In the genomic region with DNA sequence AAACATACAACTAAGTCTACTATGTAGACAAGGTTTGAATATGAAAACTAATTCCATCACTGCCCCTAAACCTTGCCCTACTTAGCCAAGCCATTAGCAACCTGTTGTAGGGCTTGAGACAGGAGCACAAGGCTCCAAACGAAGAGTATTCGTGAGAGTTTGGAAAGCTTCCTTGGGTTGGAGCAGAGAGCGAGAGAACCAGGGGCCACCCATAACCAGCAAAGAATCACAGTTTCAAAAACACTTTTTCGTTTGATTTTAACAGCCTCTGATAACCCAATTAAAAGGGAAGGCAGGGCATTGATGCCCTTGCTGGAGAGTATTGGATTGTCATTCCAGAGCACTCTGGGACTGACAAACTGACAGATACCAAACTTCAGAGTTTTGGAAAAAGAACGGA, we compare ENCODE assay signal across 8 mouse cellular contexts. TPM values are rescaled to one million over a fixed set of nuclear protein-coding genes. Genes with fewer than 3 reads are reported as not detected.
DNase-seq lines count a peak whose midpoint lies in the region; ATAC-seq lines count a peak whose summit lies in the region.

No protein-coding gene starts in this region.

- no peaks in the 10 kb centered on the region for H3K9me3 ChIP-seq in neural tube, embryonic 11.5 days (ENCODE audit: control insufficient read depth, low read length)
- no peaks in the 10 kb centered on the region for H3K9me3 ChIP-seq in limb, embryonic 15.5 days
- no peaks in the 10 kb centered on the region for H3K9me3 ChIP-seq in stomach, embryonic 16.5 days (replicated peaks; ENCODE audit: control insufficient read depth, low read length)

- no peak overlapping the region for H3K27ac ChIP-seq in neural tube, embryonic 11.5 days (ENCODE audit: low read depth, low read length)
- no peak overlapping the region for H3K27ac ChIP-seq in limb, embryonic 15.5 days
- no peak overlapping the region for H3K27ac ChIP-seq in stomach, embryonic 16.5 days (ENCODE audit: low read length)

- 34% methylated on average over 5 of the region's 5 CpGs for WGBS in neural tube, embryonic 11.5 days
- 33% methylated on average over 5 of the region's 5 CpGs for WGBS in limb, embryonic 15.5 days
- WGBS in stomach, embryonic 16.5 days, result 45% methylated on average over 5 of the region's 5 CpGs

- no peaks in the 10 kb centered on the region for H3K27me3 ChIP-seq in neural tube, embryonic 11.5 days (ENCODE audit: control insufficient read depth, insufficient read depth, low read length)
- no peaks in the 10 kb centered on the region for H3K27me3 ChIP-seq in limb, embryonic 15.5 days
- no peaks in the 10 kb centered on the region for H3K27me3 ChIP-seq in stomach, embryonic 16.5 days (ENCODE audit: control insufficient read depth, insufficient read depth, low read length)

- DNase-seq in embryo, embryonic 10.5 days (ENCODE audit: low spot score), result peak; percentile 10
- DNase-seq in embryo, embryonic 10 days (ENCODE audit: low spot score), result no peak
- DNase-seq in neural tube, embryonic 11.5 days (ENCODE audit: low spot score), result no peak
- no peak for DNase-seq in neural tube, embryonic 10.5 days (ENCODE audit: extremely low spot score, low spot score)
- no peak for DNase-seq in urinary bladder, postnatal 10 days (ENCODE audit: low spot score)

- H3K36me3 ChIP-seq in neural tube, embryonic 11.5 days (ENCODE audit: control insufficient read depth, insufficient read depth, low read length), result no peaks in the 10 kb centered on the region
- no peaks in the 10 kb centered on the region for H3K36me3 ChIP-seq in limb, embryonic 15.5 days
- H3K36me3 ChIP-seq in stomach, embryonic 16.5 days (ENCODE audit: control insufficient read depth, insufficient read depth, low read length), result no peaks in the 10 kb centered on the region

- no peaks in the 10 kb centered on the region; the same call in 1 of the 2 replicates for H3K4me1 ChIP-seq in neural tube, embryonic 11.5 days (ENCODE audit: control insufficient read depth, insufficient read depth, low read length)
- peaks cover 8% of the 10 kb centered on the region for H3K4me1 ChIP-seq in limb, embryonic 15.5 days
- no peaks in the 10 kb centered on the region for H3K4me1 ChIP-seq in stomach, embryonic 16.5 days (ENCODE audit: control insufficient read depth, insufficient read depth, low read length)

- ATAC-seq in neural tube, embryonic 11.5 days (ENCODE audit: insufficient read depth, low FRiP score, low TSS enrichment), result no peak
- ATAC-seq in limb, embryonic 15.5 days (ENCODE audit: insufficient number of reproducible peaks, low FRiP score, low TSS enrichment, low read depth), result no peak
- no peak for ATAC-seq in stomach, embryonic 16.5 days (ENCODE audit: insufficient read depth, low FRiP score)
- no peak for ATAC-seq in megakaryocyte progenitor cell, adult 5-6 weeks (replicated peaks; ENCODE audit: poor library complexity)

- peak overlapping the region; percentile 91 for H3K9ac ChIP-seq in neural tube, embryonic 11.5 days (ENCODE audit: low read length)
- peak overlapping the region; percentile 76; the same call in 1 of the 2 replicates for H3K9ac ChIP-seq in limb, embryonic 15.5 days
- H3K9ac ChIP-seq in stomach, embryonic 16.5 days (ENCODE audit: low read length), result peak overlapping the region; percentile 91

- H3K4me2 ChIP-seq in neural tube, embryonic 11.5 days (ENCODE audit: low read depth), result peak overlapping the region; percentile 93
- peak overlapping the region; percentile 90 for H3K4me2 ChIP-seq in limb, embryonic 15.5 days
- peak overlapping the region; percentile 91 for H3K4me2 ChIP-seq in stomach, embryonic 16.5 days (ENCODE audit: low read depth, low read length)

- peak overlapping the region; percentile 90 for H3K4me3 ChIP-seq in neural tube, embryonic 11.5 days (ENCODE audit: low read depth, low read length)
- peak overlapping the region; percentile 88 for H3K4me3 ChIP-seq in limb, embryonic 15.5 days
- peak overlapping the region; percentile 76 for H3K4me3 ChIP-seq in stomach, embryonic 16.5 days (replicated peaks; ENCODE audit: low read length)

RNA-seq across cellular contexts. Expression of gene Ago4, which starts 1.0 kb away (rescaled TPM):
- polyA plus RNA-seq in neural tube, embryonic 11.5 days (2014; fragmentation: Nextera tagmentation; extraction: Ambion mirVana), result 3.4 TPM in 2 replicates
- 1.9 and 3.3 TPM in 2 replicates for polyA plus RNA-seq in limb, embryonic 15.5 days (2015; fragmentation: Nextera tagmentation; extraction: Ambion mirVana)
- polyA plus RNA-seq in stomach, embryonic 16.5 days (2015; fragmentation: Nextera tagmentation; extraction: Ambion mirVana), result 1.4 and 1.9 TPM in 2 replicates
- total RNA-seq in megakaryocyte progenitor cell, adult 5-6 weeks (2015), result 2.0 and 2.1 TPM in 2 replicates
- total RNA-seq in megakaryocyte progenitor cell, adult 5-6 weeks (2017), result 3.2 and 4.9 TPM in 2 replicates

RNA-seq across cellular contexts. Expression of gene Clspn, which starts 24.4 kb away (rescaled TPM):
- polyA plus RNA-seq in neural tube, embryonic 11.5 days (2014; fragmentation: Nextera tagmentation; extraction: Ambion mirVana), result 37.9 and 43.6 TPM in 2 replicates
- polyA plus RNA-seq in limb, embryonic 15.5 days (2015; fragmentation: Nextera tagmentation; extraction: Ambion mirVana), result 34.4 and 36.1 TPM in 2 replicates
- polyA plus RNA-seq in stomach, embryonic 16.5 days (2015; fragmentation: Nextera tagmentation; extraction: Ambion mirVana), result 23.1 and 23.6 TPM in 2 replicates
- 32.5 and 33.7 TPM in 2 replicates for total RNA-seq in megakaryocyte progenitor cell, adult 5-6 weeks (2015)
- total RNA-seq in megakaryocyte progenitor cell, adult 5-6 weeks (2017), result 66.8 and 106 TPM in 2 replicates
